8 mouse cellular contexts compared by ENCODE assay signal in genomic region chr6:99521038-99521640, GRCm38 (mm10). TPM values are rescaled to one million over a fixed set of nuclear protein-coding genes. Genes with fewer than 3 reads are reported as not detected.
A peak's percentile ranks its signal among the peaks of the same experiment; 100 is the strongest.
DNase-seq lines count a peak whose midpoint lies in the region; ATAC-seq and TF ChIP-seq lines count a peak whose summit lies in the region.

No protein-coding gene starts in this region.

- H3K27ac ChIP-seq in embryonic facial prominence, embryonic 15.5 days (replicated peaks) = peak overlapping the region; percentile 98
- peak overlapping the region; percentile 100 for H3K27ac ChIP-seq in heart, embryonic 15.5 days
- H3K27ac ChIP-seq in lung, embryonic 14.5 days (ENCODE audit: low read depth) = peak overlapping the region; percentile 99

- no peak for TF ChIP-seq CTCF in C2C12 (IDR thresholded peaks at IDR 0.05; ENCODE audit: control insufficient read depth, insufficient read depth, insufficient read length)
- TF ChIP-seq CTCF in lung, embryonic 14.5 days (IDR thresholded peaks at IDR 0.05; ENCODE audit: low read depth) = no peak

- peak overlapping the region; percentile 94 for H3K4me2 ChIP-seq in embryonic facial prominence, embryonic 15.5 days (replicated peaks)
- H3K4me2 ChIP-seq in heart, embryonic 15.5 days = peak overlapping the region; percentile 87
- peak overlapping the region; percentile 94 for H3K4me2 ChIP-seq in lung, embryonic 14.5 days

- peak; percentile 75 for ATAC-seq in embryonic facial prominence, embryonic 15.5 days (ENCODE audit: insufficient number of reproducible peaks, low FRiP score, low TSS enrichment, low read depth)
- peak; percentile 75 for ATAC-seq in heart, embryonic 15.5 days (replicated peaks; ENCODE audit: insufficient number of reproducible peaks, insufficient read depth, low FRiP score, low read depth)
- peak; percentile 75 for ATAC-seq in lung, embryonic 14.5 days (ENCODE audit: insufficient read depth)

- H3ac ChIP-seq in C2C12 (ENCODE audit: control insufficient read depth, insufficient read length, low read depth) = peak overlapping the region; percentile 91

- peaks cover 18% of the 10 kb centered on the region; the same call in 1 of the 2 replicates for H3K4me1 ChIP-seq in embryonic facial prominence, embryonic 15.5 days
- peaks cover 12% of the 10 kb centered on the region for H3K4me1 ChIP-seq in heart, embryonic 15.5 days (replicated peaks)
- H3K4me1 ChIP-seq in lung, embryonic 14.5 days (ENCODE audit: insufficient read depth) = no peaks in the 10 kb centered on the region

- no peaks in the 10 kb centered on the region for H3K79me3 ChIP-seq in C2C12 (ENCODE audit: low read depth)

- H3K9ac ChIP-seq in embryonic facial prominence, embryonic 15.5 days = peak overlapping the region; percentile 68
- H3K9ac ChIP-seq in heart, embryonic 15.5 days = peak overlapping the region; percentile 96
- peak overlapping the region; percentile 79 for H3K9ac ChIP-seq in lung, embryonic 14.5 days

- H3K4me3 ChIP-seq in C2C12 (ENCODE audit: insufficient read depth, poor library complexity, severe bottlenecking) = peak overlapping the region; percentile 53
- H3K4me3 ChIP-seq in embryonic facial prominence, embryonic 15.5 days (replicated peaks) = peak overlapping the region; percentile 81
- H3K4me3 ChIP-seq in heart, embryonic 15.5 days = peak overlapping the region; percentile 87
- H3K4me3 ChIP-seq in lung, embryonic 14.5 days (ENCODE audit: low read depth, low read length) = peak overlapping the region; percentile 66

- WGBS in embryonic facial prominence, embryonic 15.5 days = under 1% methylated on average over 50 of the region's 54 CpGs
- under 1% methylated on average over 46 of the region's 54 CpGs for WGBS in heart, embryonic 15.5 days
- WGBS in lung, embryonic 14.5 days = under 1% methylated on average over 53 of the region's 54 CpGs

- no peaks in the 10 kb centered on the region for H3K9me3 ChIP-seq in embryonic facial prominence, embryonic 15.5 days (replicated peaks)
- no peaks in the 10 kb centered on the region for H3K9me3 ChIP-seq in heart, embryonic 15.5 days (replicated peaks)
- no peaks in the 10 kb centered on the region for H3K9me3 ChIP-seq in lung, embryonic 14.5 days (ENCODE audit: low read depth, low read length)

- H3K36me3 ChIP-seq in C2C12 (ENCODE audit: control insufficient read depth, insufficient read depth) = no peaks in the 10 kb centered on the region
- no peaks in the 10 kb centered on the region for H3K36me3 ChIP-seq in embryonic facial prominence, embryonic 15.5 days
- peaks cover 3% of the 10 kb centered on the region; the same call in 1 of the 2 replicates for H3K36me3 ChIP-seq in heart, embryonic 15.5 days
- H3K36me3 ChIP-seq in lung, embryonic 14.5 days (ENCODE audit: insufficient read depth) = no peaks in the 10 kb centered on the region

- H3K79me2 ChIP-seq in C2C12 (ENCODE audit: control insufficient read depth, insufficient read depth) = no peaks in the 10 kb centered on the region

- H3K27me3 ChIP-seq in C2C12 (ENCODE audit: control insufficient read depth, insufficient read depth, insufficient read length) = no peaks in the 10 kb centered on the region
- no peaks in the 10 kb centered on the region for H3K27me3 ChIP-seq in embryonic facial prominence, embryonic 15.5 days
- H3K27me3 ChIP-seq in heart, embryonic 15.5 days = no peaks in the 10 kb centered on the region
- no peaks in the 10 kb centered on the region for H3K27me3 ChIP-seq in lung, embryonic 14.5 days (ENCODE audit: insufficient read depth, low read length)

- peak; percentile 79 for DNase-seq in adrenal gland, postnatal 10 days
- peak; percentile 53 to 74 for DNase-seq in kidney, postnatal 25 days
- DNase-seq in lung, embryonic 14.5 days = peak; percentile 79
- peak; percentile 51 for DNase-seq in ovary, postnatal 10 days (ENCODE audit: low spot score)
- DNase-seq in thymus, postnatal 4 days = peak; percentile 64

TF ChIP-seq in C2C12, 6 proteins besides CTCF, POLR2A, EP300 and RAD21:
- TF ChIP-seq USF1 (IDR thresholded peaks at IDR 0.05; ENCODE audit: low read depth) (no peak), MYOD1 (IDR thresholded peaks at IDR 0.05; ENCODE audit: control insufficient read depth, insufficient read length, low read depth) (peak; percentile 39)

RNA-seq across cellular contexts. Expression of gene Foxp1, which starts 1.4 kb away (rescaled TPM):
- polyA plus RNA-seq in C2C12 (2012; fragmentation: generic; extraction: Trizol) = 25.9 TPM
- total RNA-seq in adrenal gland, postnatal 10 days (2021) = 10 to 100 TPM; 44.7 to 51.6 TPM
- polyA plus RNA-seq in embryonic facial prominence, embryonic 15.5 days (2015; fragmentation: Nextera tagmentation; extraction: Ambion mirVana) = 67.3 and 77.5 TPM in 2 replicates
- polyA plus RNA-seq in heart, embryonic 15.5 days (2015; fragmentation: Nextera tagmentation; extraction: Ambion mirVana) = 66.8 and 77.5 TPM in 2 replicates
- 111 and 114 TPM in 2 replicates for polyA plus RNA-seq in lung, embryonic 14.5 days (2014; fragmentation: Nextera tagmentation; extraction: Ambion mirVana)

Comparison
In these comparisons a context has a peak if more than half of its experiments do, and no peak if none do; other contexts are left out.
1. Peak in every context shown above with its lines: DNase-seq, ATAC-seq, H3K4me3 ChIP-seq and H3K27ac ChIP-seq.